Mouse (Mus musculus): ENCODE results near the gene Slc25a43.

Slc25a43 gene

DNA sequence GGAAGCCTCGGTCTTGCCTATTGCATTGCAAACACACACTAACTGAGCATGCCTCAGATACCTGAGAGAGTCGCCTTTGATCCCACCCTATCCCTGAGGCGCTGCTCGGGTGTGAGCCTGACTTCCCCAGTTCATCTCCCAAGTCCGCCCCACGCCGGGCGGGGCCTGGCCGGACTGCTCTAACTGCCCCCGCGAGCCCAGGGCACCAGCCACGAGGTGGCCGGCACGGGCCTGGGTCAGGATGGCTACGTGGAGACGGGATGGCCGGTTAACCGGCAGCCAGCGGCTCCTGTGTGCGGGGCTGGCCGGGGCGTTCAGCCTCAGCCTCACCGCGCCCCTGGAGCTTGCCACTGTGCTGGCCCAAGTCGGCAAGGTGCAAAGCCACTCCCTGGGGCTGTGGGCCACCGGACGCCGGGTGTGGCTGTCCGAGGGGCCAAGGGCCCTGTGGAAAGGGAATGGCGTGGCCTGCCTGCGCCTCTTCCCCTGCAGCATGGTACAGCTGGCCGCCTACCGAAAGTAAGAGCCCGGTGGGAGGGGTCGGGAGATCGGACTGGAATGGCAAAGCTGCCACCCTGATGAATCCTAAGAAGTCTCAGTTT lies at the start of gene Slc25a43:
TSS of gene Slc25a43 (plus strand) at position 157 of the 599 bp plus-strand sequence.
- in situ Hi-C loops (cut with MboI; ENCODE audit: unreplicated experiment in 2 of 2) = no loop called here

DNA sequence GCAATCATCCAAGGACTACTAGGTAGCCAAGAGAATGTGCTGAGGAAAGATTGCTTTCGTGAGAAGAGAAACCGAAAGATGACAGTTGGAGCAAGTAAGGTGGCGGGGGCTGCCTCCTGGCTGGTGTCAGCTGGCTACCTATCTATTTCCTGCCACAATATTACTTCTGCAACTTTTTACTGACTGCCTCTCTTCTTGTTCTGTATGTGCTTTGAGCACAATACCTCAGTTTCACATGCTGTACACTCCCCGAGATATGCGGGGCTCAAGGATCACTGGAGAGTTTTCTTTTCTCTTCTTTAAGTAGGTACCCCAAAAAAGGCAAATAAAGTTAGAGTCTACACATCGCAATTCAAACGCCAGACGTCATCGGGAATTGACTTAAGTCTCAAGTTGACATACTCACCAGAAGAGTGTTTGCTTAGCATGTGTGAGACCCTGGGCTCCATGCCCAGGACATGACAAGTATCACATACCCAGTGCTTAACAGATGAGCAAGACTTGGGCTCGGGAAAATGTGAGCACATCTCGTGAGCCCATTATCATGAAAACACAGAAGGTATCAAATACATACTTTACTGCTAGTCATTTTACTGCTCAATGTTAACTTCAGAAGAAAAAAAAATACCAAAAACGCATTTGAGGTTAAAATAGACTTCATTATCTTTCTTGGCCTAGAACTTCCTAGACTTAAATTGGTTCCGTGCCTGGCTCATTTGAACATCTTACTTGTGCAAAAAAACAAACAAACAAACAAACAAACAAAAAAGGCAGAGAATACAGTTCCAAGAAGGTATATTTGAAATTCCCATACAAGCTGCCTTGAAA lies 3.1 kb upstream of the Slc25a43 start:
- in situ Hi-C loops (cut with MboI; ENCODE audit: unreplicated experiment in 2 of 2) = no loop called here

DNA sequence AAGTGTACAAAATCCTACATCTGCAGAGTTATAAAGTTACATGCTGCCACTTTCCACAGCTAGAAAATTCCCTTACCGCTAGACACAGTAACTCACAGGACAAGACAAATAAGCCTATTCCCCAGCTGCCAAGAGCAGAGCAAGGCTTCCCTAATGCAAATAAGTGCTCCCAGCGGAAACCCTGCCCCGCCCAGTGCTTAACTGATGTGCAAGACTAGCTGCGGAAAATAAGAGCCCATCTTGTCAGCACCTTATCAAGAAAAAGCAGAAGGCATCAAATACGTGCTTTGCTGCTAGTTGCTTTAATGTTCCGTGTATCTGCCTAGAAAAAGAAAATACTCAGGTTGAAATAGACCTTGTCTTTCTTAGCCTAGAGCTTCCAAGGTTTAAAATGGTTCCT lies 2.2 kb upstream of the Slc25a43 start:
- in situ Hi-C loops (cut with MboI; ENCODE audit: unreplicated experiment in 2 of 2) = no loop called here

DNA sequence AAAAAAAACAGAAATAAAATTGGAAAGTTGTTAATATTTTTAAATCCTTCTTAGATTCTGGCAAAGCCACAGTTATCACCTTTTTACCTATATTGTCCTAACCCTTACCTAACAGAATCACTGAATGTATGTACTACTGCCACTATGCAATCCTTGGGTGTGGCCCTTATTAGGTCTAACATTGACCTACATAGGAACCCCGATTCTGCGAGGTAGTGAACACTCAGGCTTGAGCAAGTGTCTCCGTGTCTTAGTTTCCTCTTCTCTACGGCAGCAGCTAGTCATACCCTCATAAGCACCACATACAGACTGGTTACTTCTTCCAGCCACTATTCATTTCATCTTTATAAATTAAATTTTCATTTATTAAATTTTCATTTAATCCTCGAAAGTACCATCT lies 715 bp upstream of the Slc25a43 start:
- in situ Hi-C loops (cut with MboI; ENCODE audit: unreplicated experiment in 2 of 2) = no loop called here

DNA sequence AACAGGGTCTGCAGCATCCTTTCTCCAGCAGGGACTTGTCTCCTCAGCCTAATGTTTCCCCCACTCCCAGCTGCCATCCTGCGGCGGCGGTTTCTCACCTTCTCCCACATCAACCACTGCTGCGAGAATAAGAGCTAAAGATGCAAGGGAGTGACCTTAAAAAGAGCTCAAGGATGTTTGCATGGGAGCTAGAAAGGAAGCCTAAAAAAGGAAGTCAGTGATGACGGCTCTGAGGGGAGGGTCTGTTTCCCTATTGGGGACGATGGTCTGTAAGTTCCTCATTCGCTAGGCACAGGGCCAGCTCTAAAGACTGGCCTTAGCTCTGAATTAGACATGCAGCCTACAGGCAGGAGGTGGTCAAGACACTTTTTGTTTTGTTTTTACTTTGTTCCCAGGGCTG lies 1.3 kb downstream of the Slc25a43 start:
- in situ Hi-C loops (cut with MboI; ENCODE audit: unreplicated experiment in 2 of 2) = no loop called here

DNA sequence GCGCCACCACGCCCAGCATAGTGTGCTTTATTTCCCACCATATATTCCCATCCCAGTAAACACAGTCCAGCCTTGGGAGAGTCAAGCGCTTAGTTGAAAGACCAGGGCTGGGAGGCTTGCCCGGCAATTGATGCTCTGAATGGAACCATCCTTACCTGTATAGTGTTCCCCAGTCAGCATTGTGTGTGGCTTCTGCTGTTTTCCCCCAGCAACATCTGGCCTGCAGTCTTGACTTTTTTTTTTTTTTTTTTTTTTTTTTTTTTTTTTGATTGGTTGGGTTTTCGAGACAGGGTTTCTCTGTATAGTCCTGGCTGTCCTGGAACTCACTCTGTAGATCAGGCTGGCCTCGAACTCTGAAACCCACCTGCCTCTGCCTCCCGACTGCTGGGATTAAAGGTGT lies 1.9 kb downstream of the Slc25a43 start:
- in situ Hi-C loops (cut with MboI; ENCODE audit: unreplicated experiment in 2 of 2) = no loop called here

DNA sequence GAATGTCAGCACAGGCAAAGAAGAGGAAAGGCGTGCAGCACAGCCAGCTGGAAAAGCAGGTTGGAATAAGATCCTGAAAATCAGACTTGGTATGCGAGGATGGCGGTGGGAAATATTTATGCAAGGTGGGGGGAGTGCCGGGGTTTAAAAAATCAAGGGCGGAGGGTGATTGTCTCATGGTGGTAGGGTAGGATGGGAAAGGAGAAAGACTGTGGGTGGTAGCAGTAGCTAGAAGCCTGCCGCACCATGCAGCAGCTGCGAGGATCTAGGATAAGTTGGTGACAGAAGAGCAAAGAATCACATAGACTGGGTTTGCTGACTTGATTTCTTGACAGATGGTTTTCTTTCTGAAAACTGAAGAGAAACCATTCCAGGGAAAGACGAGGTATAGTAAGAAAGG lies 3.3 kb downstream of the Slc25a43 start:
- in situ Hi-C loops (cut with MboI; ENCODE audit: unreplicated experiment in 2 of 2) = no loop called here

DNA sequence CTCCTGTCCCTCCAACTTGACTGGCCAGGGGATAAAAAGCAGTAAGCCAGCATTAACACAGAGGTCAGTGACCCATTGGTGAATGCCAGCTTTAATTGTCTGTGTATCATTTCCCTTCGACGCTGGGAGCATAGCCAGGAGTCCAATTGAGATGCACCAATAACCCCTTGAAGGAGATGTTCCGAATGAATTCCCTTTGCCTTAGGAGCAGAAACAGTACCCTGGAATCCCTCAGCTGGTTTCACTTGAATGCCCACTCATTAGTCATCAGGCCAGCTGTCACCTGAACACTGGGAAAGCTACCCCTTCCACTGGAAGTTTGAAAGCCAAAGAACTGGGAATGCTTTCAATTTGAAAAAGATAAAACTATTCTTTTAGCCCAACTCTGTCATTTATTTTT lies 5.1 kb downstream of the Slc25a43 start:
- in situ Hi-C loops (cut with MboI; ENCODE audit: unreplicated experiment in 2 of 2) = no loop called here

DNA sequence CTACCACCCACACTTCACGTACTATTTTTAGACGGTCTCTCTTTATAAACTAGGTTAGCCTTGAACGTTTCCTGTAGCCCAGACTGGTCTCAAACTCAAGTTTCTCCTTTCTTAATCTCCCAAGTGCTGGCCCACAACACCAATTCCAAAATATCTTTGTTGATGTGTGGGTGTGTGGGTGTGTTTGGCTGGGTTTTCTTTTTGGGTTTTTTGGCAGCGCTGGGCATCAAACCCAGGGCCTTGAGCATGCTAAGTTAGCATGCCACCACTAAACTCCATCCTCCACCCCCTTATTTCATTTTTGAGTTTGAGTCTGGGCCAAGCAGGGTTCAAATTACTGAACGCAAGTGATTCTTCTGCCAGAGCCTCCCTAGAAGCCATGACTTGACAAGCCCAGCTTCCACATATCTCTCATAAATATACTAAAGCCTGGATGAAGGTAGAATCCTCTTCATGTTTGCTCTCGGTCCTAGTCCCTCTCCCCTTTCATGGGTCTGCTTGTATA lies 5.9 kb downstream of the Slc25a43 start:
- in situ Hi-C loops (cut with MboI; ENCODE audit: unreplicated experiment in 2 of 2) = no loop called here

DNA sequence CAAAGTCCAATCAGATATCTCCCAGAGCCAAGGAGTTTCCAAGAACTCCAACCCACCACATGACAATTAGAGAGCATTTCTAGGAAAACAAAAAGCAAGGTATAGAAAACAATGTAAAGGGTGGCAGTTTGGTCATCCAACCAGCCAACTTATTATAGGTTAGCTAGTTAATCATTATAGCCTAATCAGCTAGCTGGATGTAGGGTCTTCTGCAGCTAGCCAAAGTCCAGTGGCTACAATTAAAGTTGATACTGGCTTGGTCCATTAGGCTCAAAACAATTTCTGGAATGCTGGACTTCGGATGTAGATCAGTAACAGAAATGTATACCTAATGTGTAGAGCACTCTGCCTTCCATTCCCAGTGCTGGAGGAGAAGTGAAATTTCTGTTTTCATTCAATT lies 7.1 kb downstream of the Slc25a43 start:
- in situ Hi-C loops (cut with MboI; ENCODE audit: unreplicated experiment in 2 of 2) = loop anchor here (10.0 to 25.0 kb wide), 2 partner anchors 113 to 126 kb away; partner anchors contain the start of gene Akap17b (in 1 of the 2)

DNA sequence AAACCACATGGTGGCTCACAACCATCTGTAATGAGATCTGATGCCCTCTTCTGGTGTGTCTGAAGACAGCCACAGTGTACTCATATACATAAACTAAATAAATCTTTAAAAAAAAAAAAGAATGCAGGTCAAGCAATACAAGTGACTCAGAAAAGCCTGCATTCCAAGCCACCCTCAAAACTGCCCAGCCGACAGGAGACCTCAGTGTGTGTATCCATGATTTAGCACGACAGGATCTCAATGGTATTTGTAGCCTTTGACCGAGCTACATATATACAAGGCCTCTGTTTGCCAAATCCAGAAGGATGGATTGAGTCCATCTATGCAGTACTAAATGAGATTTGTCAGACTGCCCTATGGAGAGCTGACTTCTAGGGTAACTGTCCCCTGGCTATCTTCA lies 9.1 kb downstream of the Slc25a43 start:
- in situ Hi-C loops (cut with MboI; ENCODE audit: unreplicated experiment in 2 of 2) = loop anchor here (10.0 to 25.0 kb wide), 2 partner anchors 115 to 128 kb away; partner anchors contain the start of gene Akap17b (in 1 of the 2)

DNA sequence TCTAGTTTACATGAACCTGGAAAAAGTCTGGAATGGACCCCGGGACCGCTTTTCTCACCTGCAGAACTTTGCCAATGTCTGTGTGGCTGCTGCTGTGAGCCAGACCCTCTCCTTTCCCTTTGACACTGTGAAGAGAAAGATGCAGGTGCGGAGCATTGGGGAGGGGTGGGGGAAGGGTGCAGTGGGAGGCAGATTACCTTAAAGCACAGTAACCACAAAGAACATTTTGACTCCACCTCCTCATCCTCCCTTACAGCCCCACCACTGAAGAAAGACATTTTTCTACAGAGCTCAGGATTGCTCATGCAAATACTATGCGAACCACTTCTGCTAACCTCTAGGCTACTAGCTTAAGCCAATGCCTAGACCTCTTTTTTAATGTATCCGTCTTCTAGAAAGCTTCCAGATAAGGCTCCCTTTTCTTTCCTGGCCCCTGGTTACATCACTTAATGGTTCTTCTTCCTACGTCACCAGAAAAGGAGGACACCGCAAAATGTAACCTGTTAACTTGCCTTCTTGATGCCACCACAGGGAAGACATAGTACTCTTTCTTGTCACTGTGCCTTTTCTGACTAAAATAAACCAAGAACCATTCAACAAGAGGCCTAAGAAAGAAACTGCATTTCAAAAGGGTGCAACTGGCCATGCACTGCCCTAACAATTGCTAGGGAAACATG lies 14.5 kb downstream of the Slc25a43 start:
- in situ Hi-C loops (cut with MboI; ENCODE audit: unreplicated experiment in 2 of 2) = loop anchor here (10.0 to 25.0 kb wide), 2 partner anchors 121 to 133 kb away; partner anchors contain the start of gene Akap17b (in 1 of the 2)

DNA sequence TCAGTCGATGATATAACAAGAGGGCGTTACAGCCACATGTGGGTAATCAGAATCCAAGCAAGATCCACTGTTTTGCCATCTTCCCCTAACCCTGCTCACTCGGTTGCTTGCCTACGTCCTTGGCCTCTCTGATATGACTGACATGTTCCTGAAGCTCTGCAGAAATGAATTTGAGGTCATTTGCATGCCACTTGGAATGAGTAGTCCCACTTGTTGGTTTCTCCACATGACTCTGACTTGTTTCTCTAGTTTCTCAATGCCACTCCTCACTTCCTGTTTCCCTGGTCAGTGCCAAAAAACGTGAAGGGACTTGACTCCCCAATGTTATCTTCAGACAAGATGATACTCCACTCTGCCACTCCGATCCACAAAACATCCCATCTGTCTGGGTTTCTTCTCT lies 15.1 kb downstream of the Slc25a43 start:
- in situ Hi-C loops (cut with MboI; ENCODE audit: unreplicated experiment in 2 of 2) = loop anchor here (10.0 to 25.0 kb wide), 2 partner anchors 121 to 134 kb away; partner anchors contain the start of gene Akap17b (in 1 of the 2)

DNA sequence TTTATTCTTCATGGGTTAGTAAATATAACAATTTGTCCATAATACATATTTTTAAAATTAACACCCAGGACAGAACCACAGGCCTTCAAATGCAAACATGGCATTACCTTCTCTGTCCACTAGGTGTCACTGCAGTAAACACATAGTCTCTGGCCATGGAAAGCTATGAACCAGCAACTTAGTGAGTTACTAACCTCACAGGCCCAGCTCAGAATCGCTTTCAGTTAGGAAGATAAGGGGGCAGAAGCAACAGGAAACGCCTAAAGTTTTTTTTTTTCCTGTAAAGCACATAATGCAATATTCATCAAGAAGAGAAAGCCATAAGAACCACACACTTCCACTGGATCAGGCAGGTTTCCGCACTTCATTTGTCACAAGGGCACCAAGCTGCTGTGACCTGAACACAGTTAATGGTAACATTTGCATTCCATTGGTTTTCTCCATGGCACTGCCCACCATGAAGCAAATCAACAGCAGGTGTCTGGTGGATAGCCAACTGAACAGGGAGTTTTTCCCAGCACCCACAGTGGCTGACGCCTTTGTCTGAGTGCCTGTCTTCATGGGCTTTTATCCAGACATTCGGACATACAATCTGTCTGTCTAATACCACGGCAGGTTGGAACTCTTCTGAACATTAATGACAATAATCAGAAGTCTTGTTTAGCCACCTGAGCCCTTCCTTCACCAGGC lies 17.6 kb downstream of the Slc25a43 start:
- in situ Hi-C loops (cut with MboI; ENCODE audit: unreplicated experiment in 2 of 2) = loop anchor here in 1 of 2 experiments (10.0 to 25.0 kb wide), 2 partner anchors 54 to 124 kb away; partner anchors contain the start of gene Akap17b

DNA sequence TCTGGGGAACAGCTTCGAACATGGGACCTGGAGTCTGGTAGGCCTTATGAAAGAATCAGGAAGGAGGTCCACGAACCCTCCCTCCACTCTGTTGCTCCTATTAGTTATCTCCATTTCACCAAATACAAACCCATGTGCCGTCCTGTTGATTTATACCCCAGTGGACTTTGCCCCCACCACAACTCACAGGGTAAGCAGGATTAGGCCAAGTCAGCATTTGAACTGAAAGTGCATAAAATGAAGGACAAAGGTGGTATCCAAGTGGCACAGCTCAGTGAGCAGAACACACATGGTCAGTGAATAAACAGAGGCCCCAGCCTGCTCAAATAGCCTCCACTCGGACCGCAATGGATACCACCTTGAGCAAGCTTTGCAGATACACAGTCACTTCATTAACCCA lies 18.8 kb downstream of the Slc25a43 start:
- in situ Hi-C loops (cut with MboI; ENCODE audit: unreplicated experiment in 2 of 2) = loop anchor here in 1 of 2 experiments (10.0 to 25.0 kb wide), 2 partner anchors 53 to 125 kb away; partner anchors contain the start of gene Akap17b

DNA sequence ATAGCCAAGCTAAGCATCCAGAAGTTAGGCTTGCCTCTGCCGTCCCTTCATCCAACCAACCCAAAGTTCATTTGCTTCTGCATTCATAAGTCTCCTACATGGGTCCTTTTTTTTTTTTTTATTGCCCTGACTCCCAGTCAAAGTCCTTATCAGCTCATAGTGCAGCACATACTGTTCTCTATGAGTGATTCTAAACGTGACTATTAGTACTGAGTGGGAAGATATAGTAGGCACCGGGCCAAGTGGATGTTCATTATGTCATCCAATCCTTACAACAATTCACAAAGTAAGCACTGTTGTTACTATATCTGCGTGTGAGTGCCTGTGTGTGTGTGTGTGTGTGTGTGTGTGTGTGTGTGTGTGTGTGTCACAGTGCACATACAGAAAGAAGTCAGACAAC lies 19.4 kb downstream of the Slc25a43 start:
- in situ Hi-C loops (cut with MboI; ENCODE audit: unreplicated experiment in 2 of 2) = loop anchor here in 1 of 2 experiments (10.0 to 25.0 kb wide), 2 partner anchors 52 to 126 kb away; partner anchors contain the start of gene Akap17b

DNA sequence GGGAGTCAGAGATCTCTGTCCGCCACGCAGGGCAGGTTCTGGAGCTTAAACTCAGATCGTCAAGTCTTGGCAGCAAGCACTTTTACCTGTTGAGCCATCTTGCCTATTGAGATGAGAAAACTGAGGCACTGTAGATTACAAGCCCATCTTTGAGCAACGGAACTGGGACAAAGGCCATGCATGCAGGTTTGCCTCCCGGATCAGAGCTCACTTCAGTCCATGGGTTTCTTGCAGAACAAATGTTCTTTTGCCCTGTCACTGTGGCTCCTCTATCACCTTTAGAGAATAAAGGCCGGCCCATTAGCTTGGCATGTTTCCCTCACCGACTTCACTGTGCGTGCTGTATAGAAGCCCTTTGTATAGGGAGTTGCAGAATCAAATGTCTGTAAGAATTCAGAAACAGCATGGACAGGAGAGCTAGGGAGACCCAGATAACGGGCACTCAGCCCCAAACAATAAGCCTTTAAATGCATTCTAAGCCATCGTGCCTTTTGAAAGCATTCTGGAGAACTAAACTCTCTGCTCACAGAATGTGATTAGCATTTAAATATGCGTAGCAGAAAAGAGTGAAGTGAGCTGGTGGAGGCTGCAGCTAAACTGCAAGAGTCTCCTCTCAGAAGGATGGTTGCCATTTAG lies 20.0 kb downstream of the Slc25a43 start:
- in situ Hi-C loops (cut with MboI; ENCODE audit: unreplicated experiment in 2 of 2) = loop anchor here in 1 of 2 experiments (10.0 to 25.0 kb wide), 2 partner anchors 51 to 126 kb away; partner anchors contain the start of gene Akap17b

DNA sequence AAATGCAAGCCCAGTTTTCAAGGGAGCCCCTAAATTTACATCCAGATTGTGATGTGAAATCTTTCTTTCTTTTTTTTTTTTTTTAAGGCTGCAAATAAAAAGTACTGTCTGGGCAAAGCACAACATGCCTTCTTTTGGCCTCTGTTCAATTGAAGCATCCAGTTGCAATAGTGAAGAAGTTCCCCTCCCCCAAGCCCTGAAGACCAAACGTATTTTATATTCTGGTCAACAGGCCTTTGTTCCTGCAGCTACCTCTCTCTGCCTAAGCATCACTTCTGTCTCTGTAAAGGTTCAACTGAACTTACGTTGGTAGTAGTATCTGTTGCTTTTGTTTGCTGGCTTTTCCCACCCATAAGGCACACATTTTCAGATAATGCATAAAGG lies 20.5 kb downstream of the Slc25a43 start:
- in situ Hi-C loops (cut with MboI; ENCODE audit: unreplicated experiment in 2 of 2) = loop anchor here in 1 of 2 experiments (10.0 to 25.0 kb wide), 2 partner anchors 51 to 127 kb away; partner anchors contain the start of gene Akap17b

DNA sequence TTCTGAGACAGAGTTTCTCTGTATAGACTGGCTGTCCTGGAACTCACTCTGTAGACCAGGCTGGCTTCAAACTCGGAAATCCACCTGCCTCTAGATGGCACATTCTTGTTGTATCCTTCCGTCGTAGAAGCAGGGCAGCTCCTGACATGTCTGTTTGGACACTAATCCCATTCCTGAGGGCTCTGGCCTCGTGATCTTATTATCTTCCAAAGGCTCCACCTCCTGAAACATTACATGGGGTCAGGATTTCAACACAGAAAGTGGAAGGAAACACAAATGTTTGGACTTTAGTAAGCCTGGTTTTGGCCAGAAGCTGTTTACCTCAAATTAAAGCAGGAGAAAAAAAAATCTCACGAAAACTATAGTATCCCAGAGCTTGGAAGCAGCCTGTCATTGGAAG lies 23.9 kb downstream of the Slc25a43 start:
- in situ Hi-C loops (cut with MboI; ENCODE audit: unreplicated experiment in 2 of 2) = loop anchor here (5.0 to 25.0 kb wide), 3 partner anchors 47 to 255 kb away; partner anchors contain the start of gene Akap17b (in 1 of the 2)
